Mouse (Mus musculus) spleen, adult 2 months (tissue): Measurements from ENCODE around the gene Tank.

Experiments used
- CTCF ChIP-seq: fragments of 200-500 bp; IDR thresholded peaks from 2 replicates; pipeline ENCODE4 v1.5.1; 2011; ENCODE audit warnings: mild to moderate bottlenecking, inconsistent platforms; ENCODE audit not compliant: insufficient read depth, insufficient read length, insufficient replicate concordance; ENCODE audit errors: extremely low read depth
- POLR2A ChIP-seq: fragments of 200-500 bp; IDR thresholded peaks from 2 replicates; pipeline ENCODE4 v1.6.1; 2011; ENCODE audit warnings: low read depth, low read length, inconsistent platforms

DNA sequence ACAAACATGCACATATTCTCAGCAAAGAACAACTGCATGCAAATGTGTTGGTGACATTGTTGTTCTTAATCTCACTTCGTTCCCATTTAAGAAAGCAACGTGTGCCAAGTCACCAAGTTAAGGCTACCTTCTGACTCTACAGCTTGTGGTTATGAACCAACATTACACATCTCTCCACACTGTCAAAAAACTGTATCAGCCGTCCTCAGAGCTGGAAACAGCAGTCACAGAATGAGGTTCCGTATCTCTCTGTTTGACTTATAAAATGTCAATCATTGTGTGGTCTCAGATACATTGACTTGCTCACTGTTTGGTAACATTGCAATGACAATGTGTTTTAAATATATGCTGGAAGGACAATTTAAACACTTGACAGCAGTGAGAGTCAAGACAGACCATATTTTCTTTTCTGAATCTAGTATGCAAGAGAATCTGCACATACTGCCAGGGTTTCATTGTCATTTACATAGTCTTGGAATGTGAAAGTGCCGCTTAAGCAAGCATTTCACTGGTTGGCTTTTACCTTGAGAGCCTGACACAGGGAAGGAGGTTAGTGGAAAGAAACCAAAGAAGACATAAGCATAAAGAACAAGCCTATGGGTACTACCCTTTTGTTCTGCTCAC is 20.4 kb upstream of the Tank start:
- TF ChIP-seq CTCF (no peak), POLR2A (no peak)
